Mouse (Mus musculus) T-helper 1 cell (primary cell): ENCODE data around the gene Gm39115.
"Not testable (repeated sequence)": the region's sequence is repeated elsewhere in the genome, so short reads cannot be mapped to it uniquely, and the experiment has no call there.

Source experiments
- in situ Hi-C: fragments of 300-600 bp; cut with MboI, MseI; formaldehyde crosslinking; loops from one replicate; pipeline ENCODE4 v1.15.1; 2025; ENCODE audit warnings: high pct_unique_total_duplicates

Gm39115 gene

GRCm38 (mm10) chr7:142135934-142136333 lies at the start of gene Gm39115:
TSS of gene Gm39115 (minus strand) at chr7:142136034.
- in situ Hi-C loops, result not testable (repeated sequence)

GRCm38 (mm10) chr7:142181021-142181420 lies 45.2 kb upstream of the Gm39115 start:
- in situ Hi-C loops, result no loop called here

- in situ Hi-C loops, result no loop called here
Measured at GRCm38 (mm10) chr7:142178685-142179084, 42.9 kb upstream of the Gm39115 start.

GRCm38 (mm10) chr7:142175905-142176304 lies 40.1 kb upstream of the Gm39115 start, which contains the start of gene Krtap5-2:
TSS of gene Krtap5-2 (minus strand) at chr7:142176005.
- in situ Hi-C loops, result not testable (repeated sequence)

GRCm38 (mm10) chr7:142169836-142170235 lies 34.0 kb upstream of the Gm39115 start:
- in situ Hi-C loops, result no loop called here

GRCm38 (mm10) chr7:142165639-142166038 lies 29.8 kb upstream of the Gm39115 start, which contains the start of gene Gm4553:
TSS of gene Gm4553 (minus strand) at chr7:142165739.
- in situ Hi-C loops, result not testable (repeated sequence)

- in situ Hi-C loops, result no loop called here
Measured at GRCm38 (mm10) chr7:142159366-142159765, 23.5 kb upstream of the Gm39115 start.

- in situ Hi-C loops, result not testable (repeated sequence)
Measured at GRCm38 (mm10) chr7:142157013-142157412, 21.2 kb upstream of the Gm39115 start, which contains the start of gene Gm29735. TSS of gene Gm29735 (minus strand) at chr7:142157113.

GRCm38 (mm10) chr7:142155308-142155707 lies 19.5 kb upstream of the Gm39115 start:
- in situ Hi-C loops, result no loop called here

GRCm38 (mm10) chr7:142152191-142152590 lies 16.4 kb upstream of the Gm39115 start:
- in situ Hi-C loops, result no loop called here

GRCm38 (mm10) chr7:142148633-142149032 lies 12.8 kb upstream of the Gm39115 start:
- in situ Hi-C loops, result no loop called here

- in situ Hi-C loops, result no loop called here
Measured at GRCm38 (mm10) chr7:142146033-142146432, 10.2 kb upstream of the Gm39115 start.

- in situ Hi-C loops, result no loop called here
Measured at GRCm38 (mm10) chr7:142145413-142145940, 9.6 kb upstream of the Gm39115 start.

GRCm38 (mm10) chr7:142144507-142144906 lies 8.7 kb upstream of the Gm39115 start, which contains the start of gene Gm45337:
TSS of gene Gm45337 (minus strand) at chr7:142144607.
- in situ Hi-C loops, result no loop called here

GRCm38 (mm10) chr7:142143506-142144010 lies 7.7 kb upstream of the Gm39115 start:
- in situ Hi-C loops, result not testable (repeated sequence)

- in situ Hi-C loops, result no loop called here
Measured at GRCm38 (mm10) chr7:142140696-142141095, 4.9 kb upstream of the Gm39115 start.

- in situ Hi-C loops, result no loop called here
Measured at GRCm38 (mm10) chr7:142134206-142134995, 1.4 kb downstream of the Gm39115 start.

- in situ Hi-C loops, result no loop called here
Measured at GRCm38 (mm10) chr7:142128843-142129242, 7.0 kb downstream of the Gm39115 start.

- in situ Hi-C loops, result not testable (repeated sequence)
Measured at GRCm38 (mm10) chr7:142120629-142121028, 15.2 kb downstream of the Gm39115 start, which contains the start of gene Gm45618. TSS of gene Gm45618 (minus strand) at chr7:142120729.

GRCm38 (mm10) chr7:142119632-142120031 lies 16.2 kb downstream of the Gm39115 start:
- in situ Hi-C loops, result no loop called here

- in situ Hi-C loops, result no loop called here
Measured at GRCm38 (mm10) chr7:142104747-142105146, 31.1 kb downstream of the Gm39115 start.

GRCm38 (mm10) chr7:142097776-142098175 lies 38.1 kb downstream of the Gm39115 start:
- in situ Hi-C loops, result no loop called here

- in situ Hi-C loops, result no loop called here
Measured at GRCm38 (mm10) chr7:142096701-142097100, 39.1 kb downstream of the Gm39115 start.
